Mouse (Mus musculus) retina, adult 2 months (tissue): ENCODE measurements around the gene Abcc1.

ENCODE experiments used
- DNase-seq: peaks from one replicate; pipeline ENCODE4 v3.0.0-alpha.2; 2012; ENCODE audit warnings: low read depth, low spot score

Gene Abcc1

DNA sequence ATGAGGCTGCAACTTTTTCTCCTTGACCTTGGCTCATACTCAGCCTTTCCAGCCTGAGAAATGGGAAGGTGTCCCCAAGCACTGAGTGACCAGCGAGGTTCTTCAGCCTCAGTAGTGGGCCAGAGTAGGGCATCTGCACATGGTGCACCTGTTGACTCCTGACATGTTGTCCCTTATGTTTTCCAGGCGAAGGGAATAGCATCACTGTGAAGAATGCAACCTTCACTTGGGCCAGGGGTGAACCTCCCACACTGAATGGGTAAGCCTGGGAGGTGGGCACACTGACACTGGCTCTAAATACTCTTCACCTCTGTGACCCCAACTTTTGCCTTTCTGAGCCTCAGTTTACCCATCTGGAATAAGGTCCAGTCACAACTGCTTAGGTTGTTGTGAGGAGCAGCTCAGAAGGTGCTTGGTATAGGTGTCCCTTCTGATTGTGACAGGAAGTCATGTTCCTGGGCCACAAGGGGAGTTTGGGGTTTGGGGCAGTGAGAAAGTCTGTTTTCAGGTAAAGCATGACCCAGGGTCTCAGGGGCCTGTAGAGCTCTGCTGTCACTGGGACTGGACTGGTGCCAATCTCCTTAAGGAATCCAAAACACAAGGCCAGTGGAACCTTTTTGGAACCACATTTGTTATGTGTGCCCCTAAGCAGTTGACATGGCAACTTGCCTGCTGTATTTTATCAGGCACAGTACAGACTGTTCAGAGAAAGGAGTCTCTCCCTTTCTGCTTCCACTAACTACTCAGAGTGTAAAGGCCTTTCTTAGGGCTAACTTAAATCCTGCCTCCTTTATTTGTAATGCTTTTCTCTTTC lies 78.7 kb downstream of the Abcc1 start:
- DNase-seq, result no peak

DNA sequence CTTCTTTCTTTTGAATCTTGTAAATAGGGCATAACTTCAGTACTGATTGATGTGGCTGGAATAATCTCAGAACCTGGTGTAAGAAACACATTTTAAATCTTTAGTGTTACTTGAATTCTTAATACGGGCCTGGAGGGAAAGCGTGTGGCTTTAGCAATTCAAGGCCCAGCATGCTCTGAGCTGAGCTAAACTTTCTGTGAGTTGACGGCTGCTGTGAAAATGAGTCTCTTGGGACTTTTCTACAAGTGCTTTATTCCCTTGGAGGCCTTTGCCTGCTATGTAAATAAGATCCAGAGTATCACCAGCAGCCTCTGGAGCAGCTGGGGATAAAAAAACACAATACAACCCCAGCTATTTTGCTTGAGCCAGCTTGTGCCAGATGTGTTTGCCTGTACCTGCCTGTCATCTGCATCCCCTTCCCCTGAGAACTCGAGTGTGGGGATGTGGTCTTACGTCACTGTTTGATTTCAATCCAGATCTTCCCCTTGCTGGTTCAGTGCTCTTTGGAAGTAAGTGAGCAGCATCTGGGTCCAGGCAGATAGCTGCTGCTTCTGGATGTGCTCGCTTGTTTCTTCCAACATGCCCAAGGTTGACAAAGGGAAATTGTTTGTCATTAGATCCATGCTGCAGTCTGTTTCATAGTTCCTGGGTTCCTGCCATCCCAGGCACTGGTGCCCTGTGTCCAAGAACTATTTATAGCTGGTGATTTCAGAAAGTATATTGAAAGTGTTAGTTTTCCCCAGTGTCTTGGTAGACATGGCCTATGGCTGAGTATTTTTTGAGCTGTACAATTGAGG lies 82.9 kb downstream of the Abcc1 start:
- no peak for DNase-seq

- DNase-seq, result no peak
Observed at GRCm38 (mm10) chr16:14445197-14445596, 83.8 kb downstream of the Abcc1 start.

- no peak for DNase-seq
Observed at GRCm38 (mm10) chr16:14447366-14447765, 86.0 kb downstream of the Abcc1 start.

GRCm38 (mm10) chr16:14448307-14448706 lies 86.9 kb downstream of the Abcc1 start:
- no peak for DNase-seq

- no peak for DNase-seq
Observed at GRCm38 (mm10) chr16:14449861-14450260, 88.5 kb downstream of the Abcc1 start.

- DNase-seq, result no peak
Observed at GRCm38 (mm10) chr16:14451374-14452046, 90.2 kb downstream of the Abcc1 start.

DNA sequence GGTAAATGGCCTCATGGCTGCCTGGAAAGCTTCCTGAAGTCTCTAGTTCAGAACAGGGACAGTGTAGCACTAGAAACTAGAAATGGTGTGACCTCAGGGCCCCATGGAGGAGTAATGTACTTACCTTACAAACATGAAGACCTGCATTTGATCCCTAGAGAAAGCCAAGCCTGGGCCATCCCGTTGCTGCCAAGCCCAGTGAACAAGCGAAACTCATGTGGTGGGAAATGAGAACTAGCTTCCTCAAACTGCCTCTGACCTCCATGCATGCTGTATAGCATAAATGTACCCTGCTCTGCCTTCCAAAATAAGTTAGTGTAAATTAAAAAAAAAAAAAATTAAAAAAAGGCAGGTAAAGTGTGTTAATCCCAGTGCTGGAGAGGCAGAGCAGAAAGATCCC lies 101.2 kb downstream of the Abcc1 start:
- no peak for DNase-seq

DNA sequence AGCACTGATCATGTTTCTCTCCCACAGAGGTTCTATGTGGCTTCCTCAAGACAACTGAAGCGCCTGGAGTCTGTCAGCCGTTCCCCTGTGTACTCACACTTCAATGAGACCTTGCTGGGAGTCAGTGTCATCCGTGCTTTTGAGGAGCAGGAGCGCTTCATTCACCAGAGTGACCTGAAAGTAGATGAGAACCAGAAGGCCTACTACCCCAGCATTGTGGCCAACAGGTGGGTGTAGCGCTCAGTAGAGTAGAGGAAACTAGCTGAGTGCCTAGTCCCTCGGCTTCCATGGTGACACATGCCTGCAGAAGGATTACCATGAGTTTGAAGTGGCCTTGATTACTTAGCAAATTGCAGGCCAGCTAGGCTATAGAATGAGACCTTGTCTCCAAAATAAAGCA lies 103.7 kb downstream of the Abcc1 start:
- no peak for DNase-seq

DNA sequence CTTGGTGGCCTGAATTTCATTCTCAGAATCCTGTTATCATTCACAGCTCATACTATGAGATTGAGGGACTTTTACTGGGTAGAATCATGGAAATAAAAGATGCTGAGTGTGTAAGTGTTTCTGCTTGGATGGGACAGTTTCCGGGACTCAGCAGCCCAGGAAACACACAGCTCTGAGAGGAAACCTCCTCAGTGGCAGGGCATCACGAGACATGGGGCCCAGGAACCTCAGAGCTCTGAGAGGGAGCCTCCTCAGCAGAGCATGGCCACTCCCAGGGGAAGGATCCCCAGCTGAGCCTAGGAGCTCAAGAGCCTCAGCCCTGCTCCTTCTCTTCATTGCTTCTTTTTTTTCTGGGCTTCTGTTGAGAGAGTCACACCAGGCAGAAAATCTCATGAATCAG lies 107.0 kb downstream of the Abcc1 start:
- DNase-seq, result no peak

- DNase-seq, result no peak
Observed at GRCm38 (mm10) chr16:14468841-14469240, 107.5 kb downstream of the Abcc1 start.

DNA sequence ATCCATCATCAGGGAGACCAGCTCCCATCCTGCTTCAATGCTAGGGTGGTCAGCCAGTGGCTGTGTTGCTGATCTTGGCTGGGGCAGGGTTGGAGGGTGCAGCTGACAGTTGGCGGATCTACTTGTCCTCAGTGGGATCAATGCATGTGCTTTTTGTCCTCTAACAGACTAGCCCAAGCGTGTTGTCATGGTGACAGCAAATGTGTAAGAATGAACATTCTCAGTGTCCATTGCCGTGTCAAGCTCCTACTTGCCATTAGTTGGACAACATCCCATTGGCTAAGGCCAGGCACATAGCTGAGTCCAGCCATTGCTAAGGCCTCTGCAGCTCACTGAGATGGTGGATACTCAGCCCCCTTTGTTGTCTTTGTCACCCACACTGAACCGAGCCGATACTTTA lies 110.8 kb downstream of the Abcc1 start:
- no peak for DNase-seq

GRCm38 (mm10) chr16:14473686-14474085 lies 112.3 kb downstream of the Abcc1 start:
- DNase-seq, result no peak

DNA sequence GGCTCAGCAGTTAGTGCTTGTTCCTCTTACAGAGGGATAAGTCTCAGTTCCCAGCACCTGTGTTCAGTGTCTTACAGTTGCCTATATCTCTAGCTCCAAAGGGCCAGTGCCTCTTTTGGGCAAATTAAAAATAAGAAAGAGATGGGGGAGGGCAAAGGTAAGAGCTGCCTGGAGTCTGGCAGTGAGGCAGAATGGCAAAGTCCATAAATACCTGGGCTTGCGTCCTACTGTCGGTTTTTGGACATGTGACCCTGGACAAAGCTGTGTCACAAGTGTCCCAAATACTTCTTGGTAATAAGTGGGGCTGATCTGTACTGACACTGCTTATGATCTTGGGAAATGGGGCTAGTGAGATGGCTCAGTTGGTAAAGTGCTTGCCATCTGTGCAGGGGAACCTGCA lies 113.6 kb downstream of the Abcc1 start:
- DNase-seq, result no peak

DNA sequence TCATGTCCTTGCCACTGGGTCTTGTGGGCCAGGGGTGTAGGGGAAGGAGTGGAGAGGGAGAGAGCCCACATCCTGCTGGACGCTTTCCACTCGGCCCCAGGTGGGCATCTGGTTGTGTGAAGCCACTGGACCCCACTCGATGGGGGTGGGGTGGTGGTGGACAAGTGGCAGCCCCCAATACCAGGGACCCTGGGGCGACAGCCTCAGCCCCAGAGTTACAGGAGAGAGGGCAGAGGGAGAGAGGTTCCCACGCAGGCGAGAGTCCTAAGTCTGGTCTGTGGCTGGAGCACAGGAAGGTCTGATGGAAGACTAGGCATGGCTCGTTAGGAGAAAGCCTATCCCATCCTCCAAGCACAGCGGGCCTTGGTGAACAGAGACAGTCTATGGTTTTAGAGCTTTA lies 114.7 kb downstream of the Abcc1 start:
- no peak for DNase-seq

- DNase-seq, result no peak
Observed at GRCm38 (mm10) chr16:14476701-14477400, 115.5 kb downstream of the Abcc1 start.

- no peak for DNase-seq
Observed at GRCm38 (mm10) chr16:14477510-14478300, 116.3 kb downstream of the Abcc1 start.

GRCm38 (mm10) chr16:14479641-14480040 lies 118.3 kb downstream of the Abcc1 start:
- DNase-seq, result no peak

DNA sequence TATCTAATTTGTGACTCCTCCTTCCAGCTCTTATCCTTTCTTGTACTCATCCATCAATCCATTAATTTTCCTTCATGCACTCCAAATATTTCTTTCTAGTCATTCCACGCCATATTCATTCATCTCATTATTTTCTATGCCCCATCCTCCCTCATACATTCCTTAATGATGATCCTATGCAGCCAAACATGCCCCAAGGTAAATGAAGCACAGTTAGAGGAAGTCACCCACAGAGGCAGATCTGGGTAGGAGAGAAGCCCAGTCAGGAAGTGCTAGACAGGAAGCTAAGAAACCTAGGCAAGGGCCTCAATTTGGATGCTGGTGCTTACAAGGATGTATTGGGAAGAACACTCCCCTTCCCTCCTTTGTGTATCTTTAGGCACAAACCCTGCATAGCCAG lies 121.9 kb downstream of the Abcc1 start:
- no peak for DNase-seq

DNA sequence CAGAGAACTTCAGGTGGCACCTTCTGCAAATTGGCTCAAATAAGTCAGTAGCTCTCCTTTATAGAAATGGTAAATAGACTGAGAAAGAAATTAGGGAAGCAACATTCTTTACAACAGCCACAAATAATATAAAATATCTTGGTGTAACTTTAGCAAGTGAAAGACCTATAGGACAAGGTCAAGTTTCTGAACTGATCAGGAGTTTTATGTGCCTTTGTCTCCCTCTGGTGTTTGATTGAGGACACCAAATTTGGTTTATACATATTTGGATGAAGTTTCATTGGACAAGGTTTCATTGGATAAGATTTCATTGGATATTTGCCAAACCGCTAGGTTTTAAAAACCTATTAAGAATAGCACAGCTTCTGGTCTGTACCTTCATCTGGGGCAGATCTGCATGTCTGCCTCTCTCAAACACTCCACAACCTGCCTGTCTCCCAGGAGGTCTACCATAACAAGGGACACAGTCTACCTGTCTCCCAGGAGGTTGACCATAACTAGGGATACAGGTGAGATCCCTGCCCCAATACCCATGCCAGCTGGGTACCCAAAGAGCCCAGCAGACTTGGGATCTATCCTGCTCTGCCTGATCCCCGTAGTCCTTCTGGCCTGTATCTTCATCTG lies 132.2 kb downstream of the Abcc1 start:
- no peak for DNase-seq
